Mouse (Mus musculus): ENCODE results near the gene 9130213A22Rik. TPM values are rescaled to one million over a fixed set of nuclear protein-coding genes. Genes with fewer than 3 reads are reported as not detected.
A peak's percentile ranks its signal among the peaks of the same experiment; 100 is the strongest.

9130213A22Rik gene
- polyA plus RNA-seq, 1 experiment, result not detected

DNA sequence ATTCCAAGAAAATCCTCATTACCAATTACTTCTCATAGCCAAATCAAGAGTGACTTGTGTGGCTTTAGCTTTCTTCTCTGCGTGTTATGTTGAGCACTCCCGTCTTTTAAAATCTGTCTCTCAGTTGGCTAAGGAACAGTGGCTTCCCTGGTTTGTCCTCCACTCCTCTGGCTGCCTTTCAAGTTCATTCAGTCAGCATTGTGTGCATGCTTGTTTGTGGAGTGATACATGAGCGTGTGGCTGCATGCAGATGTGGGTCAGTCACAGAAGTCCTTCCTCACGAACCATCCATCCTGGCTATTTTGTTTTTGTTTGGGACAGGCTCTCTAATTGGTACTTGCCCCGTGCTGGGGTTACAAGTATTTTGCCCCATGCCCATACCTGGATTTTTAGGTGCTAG is 45.8 kb downstream of the 9130213A22Rik start:
- Histone ChIP-seq H3K9me3 (ENCODE audit: control insufficient read depth, low read length) (no peaks in the 10 kb centered on the region), H3K4me1 (ENCODE audit: control insufficient read depth) (peaks cover 46% of the 10 kb centered on the region)

DNA sequence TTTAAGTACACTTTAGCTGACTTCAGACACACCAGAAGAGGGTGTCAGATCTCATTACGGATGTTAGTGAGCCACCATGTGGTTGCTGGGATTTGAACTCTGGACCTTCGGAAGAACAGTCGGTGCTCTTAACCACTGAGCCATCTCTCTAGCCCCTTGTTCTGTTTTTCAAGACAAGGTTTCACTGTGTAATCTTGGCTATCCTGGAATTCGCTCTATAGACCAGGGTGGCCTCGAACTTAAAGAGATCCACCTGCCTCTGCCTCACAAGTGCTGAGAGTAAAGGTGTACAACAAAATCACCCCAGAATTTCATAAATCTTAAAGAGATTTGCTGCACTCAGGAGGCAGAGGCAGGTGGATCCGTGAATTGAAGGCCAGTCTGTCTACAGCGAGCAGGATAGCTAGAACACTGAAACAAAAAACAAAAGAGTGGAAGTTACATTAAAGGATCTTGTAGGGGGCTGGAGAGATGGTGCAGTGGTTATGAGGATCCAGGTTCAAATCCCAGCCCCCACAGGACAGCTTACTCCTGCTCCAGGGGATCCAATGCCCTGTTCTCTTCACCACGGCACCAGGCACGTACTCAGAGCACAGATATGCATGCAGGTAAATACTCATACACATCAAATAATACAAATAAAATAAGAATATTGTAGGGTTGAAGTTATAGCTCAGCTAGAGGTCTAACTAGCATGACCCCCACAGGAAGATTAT is 46.5 kb downstream of the 9130213A22Rik start:
- H3K4me1 ChIP-seq (ENCODE audit: control insufficient read depth), result peaks cover 52% of the 10 kb centered on the region
- H3K36me3 ChIP-seq (ENCODE audit: control insufficient read depth), result no peaks in the 10 kb centered on the region
- no peaks in the 10 kb centered on the region; the same call in 1 of the 2 replicates for H3K27me3 ChIP-seq (ENCODE audit: control insufficient read depth)
- no peak overlapping the region for H3K4me3 ChIP-seq (replicated peaks)
- no peaks in the 10 kb centered on the region for H3K9me3 ChIP-seq (ENCODE audit: control insufficient read depth, low read length)
- TF ChIP-seq TAL1 (IDR thresholded peaks at IDR 0.05; ENCODE audit: low read length), result no peak
- TF ChIP-seq GATA1 (IDR thresholded peaks at IDR 0.05; ENCODE audit: low read length), result no peak

More for the DNA sequence above, 45.8 kb downstream of the 9130213A22Rik start:
- Histone ChIP-seq H3K27me3 (ENCODE audit: control insufficient read depth) (no peaks in the 10 kb centered on the region; the same call in 1 of the 2 replicates), H3K4me3 (replicated peaks) (no peak overlapping the region), H3K36me3 (ENCODE audit: control insufficient read depth) (no peaks in the 10 kb centered on the region)
- no peak for TF ChIP-seq GATA1 (IDR thresholded peaks at IDR 0.05; ENCODE audit: low read length)
- TF ChIP-seq TAL1 (IDR thresholded peaks at IDR 0.05; ENCODE audit: low read length), result no peak

DNA sequence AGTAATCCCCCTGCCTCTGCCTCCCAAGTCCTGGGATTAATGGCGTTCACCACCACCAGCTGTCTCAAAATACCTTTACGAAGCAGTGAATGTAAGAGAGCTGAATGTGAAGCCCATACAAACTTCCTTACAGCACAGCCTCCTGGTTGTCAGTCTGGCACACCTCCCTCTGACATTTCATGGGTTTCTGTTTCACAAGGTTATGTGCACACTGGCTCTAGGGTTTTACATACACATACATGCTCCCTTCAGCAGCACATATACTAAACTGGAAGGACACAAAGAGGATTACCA is 47.7 kb downstream of the 9130213A22Rik start:
- Histone ChIP-seq H3K4me3 (replicated peaks) (no peak overlapping the region), H3K9me3 (ENCODE audit: control insufficient read depth, low read length) (no peaks in the 10 kb centered on the region), H3K36me3 (ENCODE audit: control insufficient read depth) (no peaks in the 10 kb centered on the region), H3K4me1 (ENCODE audit: control insufficient read depth) (peaks cover 64% of the 10 kb centered on the region), H3K27me3 (ENCODE audit: control insufficient read depth) (no peaks in the 10 kb centered on the region; the same call in 1 of the 2 replicates)
- no peak for TF ChIP-seq GATA1 (IDR thresholded peaks at IDR 0.05; ENCODE audit: low read length)
- no peak for TF ChIP-seq TAL1 (IDR thresholded peaks at IDR 0.05; ENCODE audit: low read length)

GRCm38 (mm10) chr11:69073951-69074775 is 48.2 kb downstream of the 9130213A22Rik start:
- peaks cover 68% of the 10 kb centered on the region for H3K4me1 ChIP-seq (ENCODE audit: control insufficient read depth)
- no peaks in the 10 kb centered on the region; the same call in 1 of the 2 replicates for H3K27me3 ChIP-seq (ENCODE audit: control insufficient read depth)
- TF ChIP-seq TAL1 (IDR thresholded peaks at IDR 0.05; ENCODE audit: low read length) (no peak), GATA1 (IDR thresholded peaks at IDR 0.05; ENCODE audit: low read length) (no peak)
- H3K4me3 ChIP-seq (replicated peaks), result peak overlapping the region; percentile 15
- no peaks in the 10 kb centered on the region for H3K9me3 ChIP-seq (ENCODE audit: control insufficient read depth, low read length)
- H3K36me3 ChIP-seq (ENCODE audit: control insufficient read depth), result no peaks in the 10 kb centered on the region

GRCm38 (mm10) chr11:69073065-69073888 is 49.1 kb downstream of the 9130213A22Rik start:
- peak overlapping the region; percentile 61 for H3K4me3 ChIP-seq (replicated peaks)
- H3K27me3 ChIP-seq (ENCODE audit: control insufficient read depth), result no peaks in the 10 kb centered on the region; the same call in 1 of the 2 replicates
- peak; percentile 21; the same call in 1 of the 3 replicates for TF ChIP-seq TAL1 (IDR thresholded peaks at IDR 0.05; ENCODE audit: low read length)
- TF ChIP-seq GATA1 (IDR thresholded peaks at IDR 0.05; ENCODE audit: low read length), result peak; percentile 97
- H3K9me3 ChIP-seq (ENCODE audit: control insufficient read depth, low read length), result no peaks in the 10 kb centered on the region
- no peaks in the 10 kb centered on the region for H3K36me3 ChIP-seq (ENCODE audit: control insufficient read depth)
- peaks cover 67% of the 10 kb centered on the region for H3K4me1 ChIP-seq (ENCODE audit: control insufficient read depth)

GRCm38 (mm10) chr11:69072666-69073064 is 49.7 kb downstream of the 9130213A22Rik start:
- peak overlapping the region; percentile 61 for H3K4me3 ChIP-seq (replicated peaks)
- H3K4me1 ChIP-seq (ENCODE audit: control insufficient read depth), result peaks cover 68% of the 10 kb centered on the region
- TF ChIP-seq TAL1 (IDR thresholded peaks at IDR 0.05; ENCODE audit: low read length), result no peak
- no peaks in the 10 kb centered on the region for H3K9me3 ChIP-seq (ENCODE audit: control insufficient read depth, low read length)
- no peaks in the 10 kb centered on the region for H3K36me3 ChIP-seq (ENCODE audit: control insufficient read depth)
- no peaks in the 10 kb centered on the region for H3K27me3 ChIP-seq (ENCODE audit: control insufficient read depth)

DNA sequence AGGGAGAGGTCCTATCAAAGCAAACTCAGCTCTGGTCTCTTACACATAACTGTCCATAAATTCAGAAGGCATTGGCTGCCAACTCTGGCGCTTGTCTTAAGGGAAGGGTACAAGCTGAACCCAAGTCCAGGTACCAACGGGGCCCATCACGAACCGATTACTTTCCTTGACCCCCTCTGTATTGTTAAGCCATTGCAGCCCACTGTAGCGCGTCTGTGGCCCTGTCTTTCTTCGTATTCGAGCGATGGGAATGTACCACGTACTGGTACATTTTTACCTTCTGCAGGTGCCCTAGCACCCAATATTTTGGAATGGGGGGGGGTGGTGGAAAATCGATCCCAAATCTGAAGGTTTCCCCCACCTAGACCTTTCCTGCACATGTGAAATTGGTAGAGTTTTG is 50.2 kb downstream of the 9130213A22Rik start:
- peaks cover 72% of the 10 kb centered on the region for H3K4me1 ChIP-seq (ENCODE audit: control insufficient read depth)
- peak overlapping the region; percentile 61 for H3K4me3 ChIP-seq (replicated peaks)

DNA sequence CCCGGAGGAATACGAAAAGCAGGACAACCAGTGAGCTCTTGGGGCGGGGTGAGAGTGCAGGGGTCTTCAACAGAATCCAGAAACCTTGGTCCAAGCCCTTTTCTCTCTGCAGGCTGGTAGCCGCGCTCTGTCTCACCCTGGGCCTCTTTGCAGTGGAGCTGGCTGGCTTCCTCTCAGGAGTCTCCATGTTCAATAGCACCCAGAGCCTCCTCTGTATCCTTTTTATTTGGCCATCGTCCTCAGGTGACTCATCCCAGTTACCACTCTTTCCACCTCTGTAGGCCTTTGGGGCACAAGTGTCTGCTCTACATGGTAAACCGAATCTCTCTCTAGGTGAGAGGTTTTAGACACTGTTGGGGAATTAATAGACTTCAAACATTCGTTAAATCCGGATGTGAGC is 51.1 kb downstream of the 9130213A22Rik start:
- H3K36me3 ChIP-seq (ENCODE audit: control insufficient read depth), result no peaks in the 10 kb centered on the region
- H3K4me1 ChIP-seq (ENCODE audit: control insufficient read depth), result peaks cover 78% of the 10 kb centered on the region
- no peaks in the 10 kb centered on the region for H3K9me3 ChIP-seq (ENCODE audit: control insufficient read depth, low read length)
- H3K4me3 ChIP-seq (replicated peaks), result peak overlapping the region; percentile 77
- TF ChIP-seq TAL1 (IDR thresholded peaks at IDR 0.05; ENCODE audit: low read length) (no peak), GATA1 (IDR thresholded peaks at IDR 0.05; ENCODE audit: low read length) (no peak)
- no peaks in the 10 kb centered on the region for H3K27me3 ChIP-seq (ENCODE audit: control insufficient read depth)

More for the DNA sequence above, 50.2 kb downstream of the 9130213A22Rik start:
- Histone ChIP-seq H3K9me3 (ENCODE audit: control insufficient read depth, low read length) (no peaks in the 10 kb centered on the region), H3K27me3 (ENCODE audit: control insufficient read depth) (no peaks in the 10 kb centered on the region), H3K36me3 (ENCODE audit: control insufficient read depth) (no peaks in the 10 kb centered on the region)
- TF ChIP-seq TAL1 (IDR thresholded peaks at IDR 0.05; ENCODE audit: low read length) (no peak), GATA1 (IDR thresholded peaks at IDR 0.05; ENCODE audit: low read length) (no peak)
